Mouse (Mus musculus) heart, embryonic 14.5 days (tissue): ENCODE data around the gene Parn. TPM values are rescaled to one million over a fixed set of nuclear protein-coding genes. Genes with fewer than 3 reads are reported as not detected.

Experiments
- ATAC-seq: fragments of 200-750 bp; cut with Nextera tagmentation; 2 replicates; pipeline ENCODE4 v1.8.0; 2017; ENCODE audit warnings: low read depth, moderate TSS enrichment; ENCODE audit not compliant: insufficient number of reproducible peaks, insufficient read depth, low FRiP score
- H3K27ac ChIP-seq, 2 experiments: fragments of 200-500 bp in 1 of 2; fragments of 300-500 bp in 1 of 2; sonication (generic) in 1 of 2; replicated peaks in 1 of 2; 2 replicates each; pipeline ENCODE4 v1.5.1; 2012 to 2014; ENCODE audit warnings: low read depth in 2 of 2, low read length in 2 of 2, control low read depth in 1 of 2, mild to moderate bottlenecking in 1 of 2, mixed read lengths in 1 of 2; ENCODE audit not compliant: control insufficient read depth in 1 of 2, insufficient read depth in 1 of 2
- H3K27me3 ChIP-seq: fragments of 300-500 bp; sonication (generic); 2 replicates; pipeline ENCODE4 v1.6.1; 2014; ENCODE audit warnings: mild to moderate bottlenecking, low read length, control low read depth; ENCODE audit not compliant: control insufficient read depth, insufficient read depth
- H3K36me3 ChIP-seq: fragments of 300-500 bp; sonication (generic); 2 replicates; pipeline ENCODE4 v1.6.1; 2014; ENCODE audit warnings: mild to moderate bottlenecking, control low read depth, low read length, mixed read lengths; ENCODE audit not compliant: control insufficient read depth, insufficient read depth
- H3K4me1 ChIP-seq, 2 experiments: fragments of 200-500 bp in 1 of 2; fragments of 300-500 bp in 1 of 2; sonication (generic) in 1 of 2; 2 replicates each; pipeline ENCODE4 v1.6.1; 2012 to 2014; ENCODE audit warnings: low read length in 2 of 2, control low read depth in 1 of 2, mixed read lengths in 1 of 2; ENCODE audit not compliant: control insufficient read depth in 2 of 2, insufficient read depth in 2 of 2
- H3K4me2 ChIP-seq: fragments of 300-500 bp; sonication (generic); 2 replicates; pipeline ENCODE4 v1.6.1; 2014; ENCODE audit warnings: mild to moderate bottlenecking, low read length
- H3K4me3 ChIP-seq, 2 experiments: fragments of 200-500 bp in 1 of 2; fragments of 300-500 bp in 1 of 2; sonication (generic) in 1 of 2; 2 replicates each; pipeline ENCODE4 v1.5.1; 2012 to 2014; ENCODE audit warnings: low read length in 2 of 2, mild to moderate bottlenecking in 2 of 2, control low read depth in 1 of 2, low read depth in 1 of 2, moderate library complexity in 1 of 2; ENCODE audit not compliant: control insufficient read depth in 1 of 2, insufficient read depth in 1 of 2
- H3K9ac ChIP-seq: fragments of 300-500 bp; sonication (generic); 2 replicates; pipeline ENCODE4 v1.6.1; 2014; ENCODE audit warnings: mild to moderate bottlenecking, low read length
- H3K9me3 ChIP-seq: fragments of 300-500 bp; sonication (generic); 2 replicates; pipeline ENCODE4 v1.6.1; 2016; ENCODE audit warnings: low read length, control low read depth; ENCODE audit not compliant: control insufficient read depth
- WGBS: fragments of 180-500 bp; shearing (Covaris S2); extraction: QIAGEN DNeasy Blood & Tissue Kit; methylation state at CpG from one replicate; pipeline ENCODE4 v1.1.7; 2014; 5-methylcytosine and 5-hydroxymethylcytosine counted together
- polyA plus RNA-seq: library from polyadenylated mRNA; unstranded; fragments of >200 nt; fragmentation: Nextera tagmentation; extraction: Ambion mirVana; gene quantifications from 2 replicates; pipeline ENCODE4 v1.2.1, GENCODE M21; 2014

The Parn gene
- polyA plus RNA-seq, 1 experiment from 2014 or later: 28.2 TPM

DNA sequence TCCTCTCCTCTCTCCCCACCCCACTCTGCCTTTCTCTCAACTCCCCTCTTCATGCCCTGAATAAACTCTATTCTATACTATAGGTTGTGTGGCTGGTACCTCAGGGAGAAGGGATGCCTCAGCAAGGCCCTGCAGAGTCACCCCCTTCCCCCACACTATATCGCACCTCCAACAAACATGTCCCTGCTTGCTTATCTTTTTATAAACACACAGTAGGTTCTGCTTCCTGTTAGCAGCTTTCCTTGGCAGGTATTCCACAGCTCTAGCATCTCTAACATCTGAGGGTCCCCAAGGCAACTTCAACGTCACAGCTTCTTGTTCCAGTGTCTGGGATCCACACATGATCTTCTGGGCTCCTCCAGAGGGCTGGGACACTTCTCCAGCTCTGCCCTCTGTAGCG lies 117.3 kb downstream of the Parn start:
- no peak for ATAC-seq
- Histone ChIP-seq H3K9me3 (peaks cover 21% of the 10 kb centered on the region), H3K4me2 (no peak overlapping the region), H3K4me3 (no peak overlapping the region), H3K27me3 (no peaks in the 10 kb centered on the region), H3K27ac (no peak overlapping the region), H3K9ac (no peak overlapping the region), H3K4me1 (no peaks in the 10 kb centered on the region), H3K36me3 (peaks cover 10% of the 10 kb centered on the region; the same call in 1 of the 2 replicates)
- WGBS: 68% methylated on average over 3 of the region's 3 CpGs

DNA sequence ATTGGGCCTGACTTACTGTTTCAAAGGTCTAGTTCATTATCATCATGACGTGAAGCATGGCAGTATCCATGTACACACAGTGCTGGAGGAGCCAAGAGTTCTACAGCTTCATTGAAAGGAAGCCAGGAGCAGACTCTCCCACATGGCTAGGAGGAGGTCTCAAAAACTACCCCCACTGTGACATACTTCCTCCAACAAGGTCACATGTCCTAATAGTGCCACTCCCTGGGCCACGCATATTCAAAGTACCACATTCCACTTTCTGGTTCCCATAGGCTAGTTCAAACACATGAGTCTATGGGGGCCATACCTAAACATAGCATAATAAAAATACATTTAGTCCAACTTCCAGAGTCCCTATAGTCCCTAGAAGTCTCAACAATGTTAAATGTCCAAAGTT lies 118.0 kb downstream of the Parn start:
- no peak for ATAC-seq
- 91% methylated on average over 2 of the region's 2 CpGs for WGBS
- H3K4me3 ChIP-seq: no peak overlapping the region
- peaks cover 8% of the 10 kb centered on the region; the same call in 1 of the 2 replicates for H3K36me3 ChIP-seq
- H3K9ac ChIP-seq: no peak overlapping the region
- H3K27ac ChIP-seq: no peak overlapping the region
- H3K4me1 ChIP-seq: no peaks in the 10 kb centered on the region
- H3K4me2 ChIP-seq: no peak overlapping the region
- H3K9me3 ChIP-seq: peaks cover 26% of the 10 kb centered on the region
- H3K27me3 ChIP-seq: no peaks in the 10 kb centered on the region

DNA sequence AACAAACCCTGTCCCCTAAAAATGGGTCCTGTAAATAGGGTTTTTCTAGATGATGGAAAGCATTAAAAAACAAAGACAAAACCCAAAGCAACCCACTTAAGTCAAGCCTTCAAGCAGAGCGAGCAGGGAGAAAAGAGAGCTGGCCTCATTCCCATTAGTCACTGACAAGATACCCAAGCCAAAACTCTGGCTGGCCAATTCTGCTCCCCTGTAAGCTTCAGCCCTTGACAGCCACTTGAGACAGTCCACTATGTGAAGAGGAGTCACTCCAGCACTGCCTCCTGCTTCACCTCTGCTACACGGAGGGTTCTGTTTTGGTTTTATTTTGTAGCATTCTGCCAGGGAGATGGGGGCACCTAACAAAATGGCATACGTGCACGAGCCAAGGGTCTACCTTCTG lies 126.2 kb downstream of the Parn start:
- Histone ChIP-seq H3K27me3 (no peaks in the 10 kb centered on the region), H3K4me1 (no peaks in the 10 kb centered on the region), H3K9me3 (peaks cover 25% of the 10 kb centered on the region), H3K4me3 (no peak overlapping the region), H3K4me2 (no peak overlapping the region), H3K36me3 (peaks cover 19% of the 10 kb centered on the region; the same call in 1 of the 2 replicates), H3K9ac (no peak overlapping the region), H3K27ac (no peak overlapping the region)
- ATAC-seq: no peak
- WGBS: 56% methylated on average over 4 of the region's 4 CpGs

DNA sequence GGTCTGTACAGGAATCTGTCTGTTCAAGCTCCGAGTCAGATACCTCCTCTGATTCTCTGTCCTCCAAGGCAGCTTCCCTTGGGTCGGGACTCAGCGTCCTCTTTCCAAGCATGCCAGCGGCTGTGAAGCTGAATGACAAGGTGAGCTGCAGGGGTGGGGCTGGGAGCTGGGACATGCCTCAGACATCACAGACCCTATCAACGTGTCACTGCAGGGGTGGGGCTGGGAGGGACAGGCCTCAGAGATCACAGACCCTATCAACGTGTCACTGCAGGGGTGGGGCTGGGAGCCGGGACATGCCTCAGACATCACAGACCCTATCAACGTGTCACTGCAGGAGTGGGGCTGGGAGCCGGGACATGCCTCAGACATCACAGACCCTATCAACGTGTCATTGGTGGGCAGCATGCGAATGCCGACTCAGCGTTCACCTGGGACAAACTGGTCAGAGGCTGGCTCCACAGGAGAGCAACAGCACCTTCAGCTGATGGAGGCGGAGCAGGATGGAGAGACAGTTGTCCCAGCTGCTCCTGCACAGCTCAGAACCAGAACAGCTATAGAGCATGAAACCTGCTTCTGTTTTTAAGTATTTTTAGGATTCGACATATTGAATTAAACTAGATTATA lies 126.7 kb downstream of the Parn start:
- Histone ChIP-seq H3K4me1 (no peaks in the 10 kb centered on the region), H3K36me3 (peaks cover 15% of the 10 kb centered on the region; the same call in 1 of the 2 replicates), H3K9ac (no peak overlapping the region), H3K4me2 (no peak overlapping the region), H3K4me3 (no peak overlapping the region), H3K9me3 (peaks cover 19% of the 10 kb centered on the region), H3K27ac (no peak overlapping the region), H3K27me3 (no peaks in the 10 kb centered on the region)
- no peak for ATAC-seq
- WGBS: 45% methylated on average over 15 of the region's 15 CpGs

DNA sequence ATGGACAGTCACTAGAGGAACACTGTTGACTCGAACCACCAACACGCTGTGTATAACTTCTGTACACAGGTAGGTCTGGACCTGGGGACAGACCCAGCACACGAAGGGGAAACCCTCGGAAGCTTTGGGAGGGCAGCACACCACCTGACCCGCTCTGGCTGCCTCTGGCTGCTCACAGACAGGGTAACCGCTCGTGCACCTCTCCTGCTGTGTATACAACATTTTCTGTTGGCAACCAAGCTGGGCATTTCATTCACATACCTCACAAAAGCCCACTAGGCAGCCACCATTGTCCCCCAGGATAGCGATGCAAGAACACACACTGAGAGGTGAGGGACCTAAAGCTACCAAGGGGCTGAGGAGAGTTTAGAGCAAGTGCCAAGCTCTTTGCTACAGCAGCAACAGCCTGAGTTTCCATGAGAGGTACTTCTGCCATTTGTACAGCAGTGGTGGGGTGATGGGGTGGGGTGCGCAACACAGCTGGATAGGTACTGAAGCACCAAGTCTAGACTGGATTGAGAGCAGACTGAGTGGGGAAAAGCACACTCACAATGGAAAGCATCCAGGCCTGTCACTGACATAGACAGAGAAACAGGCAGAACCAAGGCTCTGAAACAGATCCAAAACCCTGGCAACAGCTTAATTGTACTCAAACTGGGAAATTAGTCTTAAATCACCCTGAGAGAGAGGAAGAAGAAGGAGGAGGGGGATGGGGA lies 128.9 kb downstream of the Parn start:
- H3K27ac ChIP-seq: no peak overlapping the region
- H3K4me2 ChIP-seq: no peak overlapping the region
- 87% methylated on average over 9 of the region's 9 CpGs for WGBS
- H3K4me1 ChIP-seq: no peaks in the 10 kb centered on the region
- H3K27me3 ChIP-seq: no peaks in the 10 kb centered on the region
- ATAC-seq: no peak
- peaks cover 15% of the 10 kb centered on the region; the same call in 1 of the 2 replicates for H3K36me3 ChIP-seq
- H3K9me3 ChIP-seq: 0 out of 2 replicates have a peak, but pooled peaks cover 5% of the 10 kb centered on the region
- no peak overlapping the region for H3K4me3 ChIP-seq
- H3K9ac ChIP-seq: no peak overlapping the region

DNA sequence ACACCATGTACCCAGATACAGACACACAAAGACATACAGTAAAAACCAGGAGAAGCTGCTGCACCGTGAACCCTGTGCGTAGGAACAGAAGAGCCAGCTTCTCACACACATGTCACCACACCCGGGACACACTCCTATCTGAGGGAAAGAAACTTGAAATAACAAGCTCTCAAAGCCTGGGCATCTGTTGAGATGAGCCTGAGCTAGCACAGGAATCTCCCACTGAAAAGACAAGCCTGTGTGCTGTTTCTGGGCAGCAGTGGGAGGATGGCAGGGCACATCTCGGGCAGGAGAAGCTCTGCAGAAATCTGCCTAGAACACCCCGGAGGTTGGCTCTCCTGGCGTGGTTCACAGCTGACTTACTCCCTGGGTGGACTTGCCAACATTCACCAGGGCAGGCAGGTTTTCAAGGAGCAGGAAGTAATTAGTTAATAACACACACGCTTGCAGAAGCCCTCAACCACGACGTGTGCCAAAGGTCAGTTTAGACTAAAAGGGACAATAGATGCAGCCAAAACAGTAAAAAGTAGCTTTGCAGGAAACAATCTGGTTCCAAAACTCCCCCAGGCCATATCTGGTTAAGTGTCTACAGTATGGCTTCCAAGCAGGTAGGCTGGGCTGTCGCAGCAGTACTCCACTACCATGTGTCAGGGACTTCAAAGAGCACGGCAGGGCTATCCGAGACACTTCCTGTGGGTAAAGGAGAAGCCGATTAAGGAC lies 129.6 kb downstream of the Parn start:
- H3K36me3 ChIP-seq: peaks cover 15% of the 10 kb centered on the region; the same call in 1 of the 2 replicates
- no peaks in the 10 kb centered on the region for H3K27me3 ChIP-seq
- no peaks in the 10 kb centered on the region for H3K4me1 ChIP-seq
- no peak overlapping the region for H3K4me2 ChIP-seq
- no peaks in the 10 kb centered on the region for H3K9me3 ChIP-seq
- 76% methylated on average over 13 of the region's 13 CpGs for WGBS
- no peak overlapping the region for H3K9ac ChIP-seq
- no peak for ATAC-seq
- no peak overlapping the region for H3K4me3 ChIP-seq
- no peak overlapping the region for H3K27ac ChIP-seq

DNA sequence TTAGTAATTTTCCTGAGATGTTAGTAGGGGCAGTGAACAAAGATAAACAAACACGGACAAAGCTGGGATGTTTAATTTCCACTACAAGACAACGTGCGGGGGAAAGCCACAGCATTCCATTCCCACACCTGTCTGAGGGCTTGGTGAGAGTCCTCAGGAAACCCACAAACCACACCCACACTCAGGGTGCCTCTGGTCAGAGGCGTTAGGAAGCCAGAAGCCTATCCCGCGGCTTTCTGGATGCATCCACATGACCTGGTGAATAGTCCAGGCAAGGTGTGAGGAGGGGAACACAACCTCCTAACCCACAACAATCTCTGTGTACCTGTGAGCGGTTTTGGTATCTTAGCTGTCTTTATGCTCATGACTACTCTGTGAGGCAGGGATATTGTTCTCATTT lies 131.6 kb downstream of the Parn start:
- WGBS: 84% methylated on average over 7 of the region's 7 CpGs
- H3K4me3 ChIP-seq: no peak overlapping the region
- no peaks in the 10 kb centered on the region for H3K27me3 ChIP-seq
- peaks cover 15% of the 10 kb centered on the region; the same call in 1 of the 2 replicates for H3K36me3 ChIP-seq
- no peaks in the 10 kb centered on the region for H3K4me1 ChIP-seq
- no peak overlapping the region for H3K4me2 ChIP-seq
- no peak overlapping the region for H3K27ac ChIP-seq
- no peak overlapping the region for H3K9ac ChIP-seq
- ATAC-seq: no peak
- H3K9me3 ChIP-seq: no peaks in the 10 kb centered on the region
